Mouse (Mus musculus): ENCODE results near the gene Vmn1r3. TPM values are rescaled to one million over a fixed set of nuclear protein-coding genes. Genes with fewer than 3 reads are reported as not detected.
"Not testable (repeated sequence)": the region's sequence is repeated elsewhere in the genome, so short reads cannot be mapped to it uniquely, and the experiment has no call there.

The Vmn1r3 gene
- total RNA-seq (2021): not detected in 2 replicates
- long read RNA-seq, experiment 1: 0 reads
- long read RNA-seq, experiment 2: 0 reads

DNA sequence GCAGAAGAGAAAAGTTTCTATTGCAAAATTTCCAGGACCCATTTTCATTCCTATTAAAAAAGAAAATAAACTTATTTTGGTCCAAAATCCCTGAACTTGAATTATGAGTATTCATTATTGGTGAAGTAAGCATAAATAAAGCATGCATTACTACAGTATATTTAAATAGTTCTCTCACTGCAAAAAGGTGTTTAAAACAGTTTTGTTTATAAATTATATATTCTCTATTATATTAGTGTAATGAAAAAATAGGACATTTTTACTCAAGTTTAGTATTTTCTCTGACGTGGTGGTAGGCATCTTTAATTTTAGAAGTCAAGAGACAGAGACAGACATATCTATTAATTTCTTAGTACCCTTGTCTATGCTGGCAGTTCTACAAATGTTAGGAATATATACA is at the start of gene Vmn1r3:
Vmn1r3 (minus strand) TSS at position 101 of the 400 bp plus-strand sequence.
- DNase-seq: not testable (repeated sequence)

DNA sequence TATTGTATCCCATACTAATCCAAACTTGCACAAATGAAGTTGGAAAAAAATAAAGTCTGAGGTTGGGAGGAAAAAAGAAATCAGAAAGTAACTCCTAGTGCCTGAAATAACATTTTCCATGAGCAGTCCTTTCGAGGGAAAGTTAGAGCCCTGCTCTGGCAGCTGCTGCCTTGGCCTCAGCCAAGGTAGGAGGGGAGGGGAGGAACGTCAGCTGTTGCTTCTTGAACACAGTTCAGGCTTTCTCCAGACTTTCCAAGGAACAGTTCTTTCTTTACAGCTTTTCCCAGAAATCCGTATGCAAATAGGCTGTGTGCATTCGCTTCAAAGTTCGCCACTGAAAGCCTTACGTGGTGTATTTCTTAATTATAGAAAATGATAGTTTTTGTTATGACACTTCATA is 46.9 kb upstream of the Vmn1r3 start:
- peak; percentile 67 for DNase-seq

DNA sequence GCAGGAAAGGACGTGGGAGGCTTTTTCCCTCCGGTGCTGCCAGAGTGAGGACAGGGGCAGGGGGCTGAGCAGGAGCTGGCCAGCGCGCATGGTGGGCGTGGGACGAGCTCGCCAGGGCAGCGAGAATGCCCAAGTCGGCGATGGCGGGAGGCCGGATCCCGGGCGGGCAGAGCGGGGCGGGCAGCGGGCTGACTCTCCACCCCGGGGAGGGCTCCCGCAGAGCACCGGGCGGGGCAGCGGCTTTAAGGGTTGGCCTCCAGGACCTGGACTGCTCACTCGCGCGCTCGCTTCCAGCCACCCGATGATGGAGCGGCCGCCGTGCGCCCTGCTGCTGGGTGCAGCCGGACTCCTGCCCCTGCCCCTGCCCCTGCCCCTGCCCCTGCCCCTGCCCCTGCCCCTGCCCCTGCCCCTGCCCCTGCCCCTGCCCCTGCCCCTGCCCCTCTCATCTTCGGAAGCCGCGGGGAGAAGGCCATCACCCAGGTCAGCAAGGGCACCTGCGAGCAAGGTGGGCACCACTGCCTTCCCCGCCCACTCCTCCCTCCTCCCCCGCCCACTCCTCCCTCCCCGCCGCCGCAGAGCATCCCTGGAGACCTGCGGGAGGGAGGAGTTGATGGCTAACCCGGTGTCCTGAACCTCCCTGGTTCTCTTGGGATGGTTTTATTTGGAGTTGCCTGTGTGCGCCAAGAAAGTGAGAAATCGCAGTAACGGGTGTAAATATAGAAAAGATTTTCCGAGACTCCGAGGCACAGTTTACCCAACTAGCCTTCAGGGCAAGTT is 45.9 kb upstream of the Vmn1r3 start:
- DNase-seq: peak; percentile 87

DNA sequence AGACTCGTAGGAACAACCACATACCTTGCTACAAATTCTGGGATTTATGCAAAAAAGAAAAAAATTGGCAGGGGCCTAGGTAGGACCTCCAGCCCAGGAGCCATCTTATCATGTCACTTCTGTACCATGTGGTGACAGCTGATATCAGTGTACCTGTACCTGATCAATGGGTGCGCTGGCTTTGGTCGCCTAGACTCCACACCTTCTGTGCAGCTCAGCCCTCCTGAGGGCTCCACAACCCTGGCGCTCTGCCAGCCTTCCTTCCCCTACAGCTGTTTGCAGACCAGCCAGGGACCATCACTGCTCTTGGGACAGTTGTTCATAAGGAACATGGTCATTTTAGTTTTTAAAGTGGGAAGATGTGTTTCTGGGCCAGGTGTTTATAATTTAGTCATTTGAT is 44.4 kb upstream of the Vmn1r3 start:
- peak; percentile 48 for DNase-seq

DNA sequence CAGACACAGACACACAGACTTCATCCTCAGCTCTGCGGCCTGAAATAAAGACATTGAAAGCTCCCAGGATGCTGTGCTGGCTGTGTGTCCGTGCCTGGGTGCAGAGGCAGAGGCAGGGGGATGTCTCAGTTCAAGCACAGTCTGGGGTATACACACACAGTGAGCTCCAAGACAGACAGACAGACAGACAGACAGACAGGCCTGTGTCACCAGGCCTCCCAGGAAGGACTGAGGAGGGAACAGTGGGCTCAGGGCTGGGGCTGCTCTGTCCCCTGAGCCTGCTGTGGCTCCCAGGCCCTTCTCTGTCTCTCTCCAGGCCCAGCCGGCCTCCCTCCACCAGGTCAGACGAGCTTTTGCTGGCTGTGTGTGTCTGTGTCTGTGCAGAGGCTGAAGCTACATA is 43.3 kb upstream of the Vmn1r3 start:
- DNase-seq: no peak

DNA sequence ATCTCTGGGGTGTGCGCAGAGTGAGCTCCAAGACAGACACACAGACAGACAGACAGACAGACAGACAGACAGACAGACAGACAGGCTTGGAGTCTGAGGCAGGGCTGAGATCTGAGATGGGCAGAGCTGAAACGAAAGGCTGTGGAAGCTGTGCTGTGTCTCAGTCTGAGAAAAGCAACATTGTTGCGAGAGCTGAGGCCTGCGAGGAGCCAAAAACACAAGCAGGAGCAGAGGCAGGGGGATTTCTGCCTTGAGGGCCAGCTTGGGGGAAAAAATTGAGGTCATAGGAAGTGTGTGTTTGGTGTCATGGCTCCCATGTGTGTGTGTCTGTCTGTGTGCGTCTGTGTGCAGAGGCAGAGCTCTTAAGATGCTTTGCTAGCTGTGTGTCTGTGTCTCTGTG is 42.6 kb upstream of the Vmn1r3 start:
- DNase-seq: no peak

DNA sequence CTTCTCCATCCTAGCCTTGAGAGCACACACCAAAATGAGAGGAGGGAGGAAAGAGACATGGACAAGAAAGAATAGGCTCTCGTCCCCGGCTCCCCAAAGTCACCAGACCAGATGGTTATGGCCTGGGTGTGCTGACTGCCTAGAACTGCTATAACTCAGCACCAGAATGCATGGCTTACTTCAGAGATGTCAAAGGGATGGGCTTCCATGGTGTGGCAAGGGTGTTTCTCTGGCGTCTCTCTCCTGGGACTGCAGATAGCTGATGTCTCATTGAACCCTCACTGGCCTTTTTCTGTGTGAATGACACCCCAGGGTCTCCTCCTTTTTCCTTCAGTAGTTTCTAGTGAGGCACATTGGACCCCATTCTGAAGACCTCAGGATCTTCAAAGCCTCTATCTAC is 41.3 kb upstream of the Vmn1r3 start:
- no peak for DNase-seq

DNA sequence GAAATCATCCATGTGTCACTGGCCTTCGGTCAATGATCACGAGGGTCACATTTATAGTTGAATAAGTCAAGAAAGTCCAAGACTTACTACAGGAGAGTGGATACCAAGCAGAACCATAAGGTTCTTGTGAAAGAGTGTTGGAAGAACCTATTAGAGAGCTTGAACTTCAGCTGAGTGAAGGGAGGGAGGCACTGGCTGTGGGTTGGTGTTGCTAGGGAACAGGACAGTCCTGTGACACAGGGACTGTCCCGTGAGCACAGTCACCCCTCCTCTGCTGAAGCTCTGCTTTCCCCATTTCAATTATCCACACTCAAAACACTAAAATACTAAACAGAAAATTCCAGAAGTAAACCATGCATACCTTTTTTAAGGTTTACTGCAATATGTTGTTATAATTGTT is 40.3 kb upstream of the Vmn1r3 start:
- DNase-seq: not testable (repeated sequence)

DNA sequence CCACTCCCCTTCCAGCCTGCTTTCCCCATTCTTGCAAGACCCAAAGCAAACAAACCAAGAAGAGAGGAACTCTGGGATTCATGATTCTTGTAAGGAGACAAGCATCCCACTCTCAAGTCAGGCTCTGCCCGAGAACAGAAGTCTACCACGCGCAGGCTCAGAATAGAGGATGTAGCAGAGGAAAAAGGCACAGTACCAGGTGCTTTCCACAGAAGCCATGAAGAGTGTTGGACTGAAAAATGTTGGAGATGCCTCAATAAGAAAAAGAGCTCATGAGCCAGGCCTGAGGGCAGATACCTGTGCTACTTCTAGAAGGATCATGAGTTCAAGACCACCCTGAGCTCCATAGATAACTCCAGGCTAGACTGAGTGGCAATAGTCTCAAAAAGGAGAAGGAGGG is 39.7 kb upstream of the Vmn1r3 start:
- not testable (repeated sequence) for DNase-seq

DNA sequence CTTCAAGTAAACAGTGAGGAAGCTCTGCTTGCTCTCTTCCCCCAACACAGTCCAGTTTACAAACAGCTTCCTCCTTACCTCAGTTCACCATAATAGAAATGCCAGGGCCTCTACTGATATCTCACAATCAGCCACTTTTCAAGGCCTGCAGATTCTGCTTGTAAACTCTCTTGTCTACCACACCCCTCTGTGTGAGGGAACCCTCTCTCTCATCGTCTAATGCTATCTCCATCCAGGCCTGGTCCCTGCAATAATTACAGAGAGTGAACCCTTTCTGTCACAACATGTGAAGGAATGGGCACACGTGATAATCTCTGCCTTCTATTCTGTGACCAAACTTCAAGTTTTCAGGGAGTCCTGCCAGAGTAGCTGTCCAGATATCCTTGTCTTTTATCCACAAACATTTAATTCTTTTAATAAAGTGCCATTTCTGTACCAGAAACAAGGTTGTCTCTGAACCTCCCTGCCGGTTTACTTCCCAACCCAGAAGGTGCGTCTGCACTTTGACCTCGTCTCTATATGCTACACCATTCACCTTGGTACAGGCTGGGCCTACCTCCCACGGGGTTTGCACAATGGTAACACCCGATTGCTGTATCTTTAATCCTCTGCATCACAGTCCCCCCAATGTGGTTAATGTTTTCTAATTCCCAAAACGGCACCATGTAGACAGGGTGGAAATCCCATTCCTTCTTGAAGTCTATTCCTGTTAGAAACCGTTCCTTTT is 38.5 kb upstream of the Vmn1r3 start:
- DNase-seq: not testable (repeated sequence)

DNA sequence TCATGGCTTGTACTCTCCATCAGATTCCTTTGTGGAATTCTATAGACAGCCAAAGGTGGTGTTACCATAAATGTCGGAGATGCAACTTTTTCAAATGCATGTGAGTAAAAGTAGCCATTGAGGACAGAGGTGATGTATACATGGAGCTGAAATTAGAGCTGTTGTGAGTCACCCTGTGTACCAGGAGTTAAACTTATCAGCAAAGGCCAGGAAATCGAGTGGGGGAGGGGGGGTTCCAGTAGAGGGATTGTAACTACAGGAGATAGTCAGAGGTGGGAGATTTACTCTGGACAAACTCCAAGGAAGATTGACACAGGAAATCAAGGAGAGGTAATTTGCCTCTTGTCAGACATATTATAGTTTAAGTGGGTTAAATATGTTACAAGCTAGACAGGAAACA is 31.2 kb upstream of the Vmn1r3 start:
- not testable (repeated sequence) for DNase-seq

DNA sequence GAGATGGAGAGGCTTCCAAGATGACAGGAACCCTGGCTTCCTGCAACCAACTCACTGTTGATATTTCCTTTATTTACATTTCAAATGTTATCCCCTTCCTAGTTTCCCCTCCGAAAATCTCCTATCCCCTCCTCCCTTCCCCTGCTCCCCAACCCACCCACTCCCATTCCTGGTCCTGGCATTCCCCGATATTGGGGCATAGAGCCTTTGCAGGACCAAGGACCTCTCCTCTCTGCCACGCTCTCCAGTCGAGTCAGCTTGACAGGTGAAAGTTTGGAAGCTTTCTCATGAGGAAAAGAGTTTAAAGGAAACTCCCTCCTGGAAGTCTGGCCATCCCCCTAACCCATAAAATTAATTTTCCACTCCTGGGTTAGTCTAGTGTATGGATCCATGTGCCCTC is 28.2 kb upstream of the Vmn1r3 start:
- not testable (repeated sequence) for DNase-seq

DNA sequence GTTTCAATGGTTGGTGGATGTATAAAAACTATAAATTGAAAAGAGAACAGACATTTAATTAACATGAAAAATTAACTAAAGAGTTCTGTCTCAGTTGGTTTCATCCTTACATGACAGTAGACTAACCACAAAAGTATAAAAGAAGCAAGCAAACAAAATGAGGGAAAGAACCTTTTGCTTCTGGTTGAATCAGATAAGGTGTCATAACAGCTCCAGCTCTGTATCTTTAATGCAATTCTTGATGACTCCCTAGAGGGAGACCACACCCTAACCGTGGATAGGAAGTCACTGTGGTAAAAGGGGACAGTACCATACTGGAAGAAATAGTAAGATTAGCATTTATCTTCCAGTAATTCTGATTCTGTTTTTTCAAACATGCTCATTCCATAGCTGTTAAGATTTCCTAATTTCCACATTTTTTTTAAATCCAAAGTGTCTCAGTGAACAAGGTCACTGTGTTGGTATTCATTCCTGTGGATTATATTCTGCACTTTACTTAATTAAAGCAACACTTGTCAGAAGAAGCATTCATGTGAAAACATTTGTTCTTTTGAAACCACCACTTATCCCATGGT is 24.6 kb upstream of the Vmn1r3 start:
- DNase-seq: not testable (repeated sequence)

DNA sequence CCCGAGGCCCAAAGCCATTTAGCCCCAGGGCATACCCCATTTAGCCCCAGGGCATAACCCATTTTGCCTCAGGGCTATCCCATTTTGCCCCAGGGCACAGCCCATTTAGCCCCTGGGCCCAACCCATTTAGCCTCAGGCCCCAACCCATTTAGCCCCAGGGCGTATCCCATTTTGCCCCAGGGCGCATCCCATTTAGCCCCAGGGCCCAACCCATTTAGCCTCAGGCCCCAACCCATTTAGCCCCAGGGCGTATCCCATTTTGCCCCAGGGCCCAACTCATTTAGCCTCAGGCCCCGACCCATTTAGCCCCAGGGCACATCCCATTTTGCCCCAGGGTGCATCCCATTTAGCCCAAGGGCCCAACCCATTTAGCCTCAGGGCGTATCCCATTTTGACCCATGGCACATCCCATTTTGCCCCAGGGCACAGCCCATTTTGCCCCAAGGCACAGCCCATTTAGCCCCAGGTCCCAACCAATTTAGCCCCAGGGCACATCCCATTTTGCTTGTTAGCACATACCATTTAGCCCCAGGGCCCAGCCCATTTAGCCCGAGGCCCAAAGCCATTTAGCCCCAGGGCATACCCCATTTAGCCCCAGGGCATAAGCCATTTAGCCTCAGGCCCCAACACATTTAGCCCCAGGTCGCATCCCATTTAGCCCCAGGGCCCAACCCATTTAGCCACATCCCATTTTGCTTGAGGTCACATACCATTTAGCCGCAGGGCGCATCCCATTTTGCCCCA is 8.2 kb downstream of the Vmn1r3 start:
- DNase-seq: not testable (repeated sequence)

DNA sequence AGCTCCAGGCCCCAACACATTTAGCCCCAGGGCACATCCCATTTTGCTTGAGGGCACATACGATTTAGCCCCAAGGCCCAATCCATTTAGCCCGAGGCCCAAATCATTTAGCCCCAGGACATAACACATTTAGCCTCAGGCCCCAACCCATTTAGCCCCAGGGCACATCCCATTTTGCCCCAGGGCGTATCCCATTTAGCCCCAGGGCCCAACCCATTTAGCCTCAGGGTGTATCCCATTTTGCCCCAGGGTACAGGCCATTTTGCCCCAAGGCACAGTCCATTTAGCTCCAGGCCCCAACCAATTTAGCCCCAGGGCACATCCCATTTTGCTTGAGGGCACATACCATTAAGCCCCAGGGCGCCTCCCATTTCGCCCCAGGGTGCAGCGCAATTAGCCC is 9.0 kb downstream of the Vmn1r3 start:
- DNase-seq: not testable (repeated sequence)

DNA sequence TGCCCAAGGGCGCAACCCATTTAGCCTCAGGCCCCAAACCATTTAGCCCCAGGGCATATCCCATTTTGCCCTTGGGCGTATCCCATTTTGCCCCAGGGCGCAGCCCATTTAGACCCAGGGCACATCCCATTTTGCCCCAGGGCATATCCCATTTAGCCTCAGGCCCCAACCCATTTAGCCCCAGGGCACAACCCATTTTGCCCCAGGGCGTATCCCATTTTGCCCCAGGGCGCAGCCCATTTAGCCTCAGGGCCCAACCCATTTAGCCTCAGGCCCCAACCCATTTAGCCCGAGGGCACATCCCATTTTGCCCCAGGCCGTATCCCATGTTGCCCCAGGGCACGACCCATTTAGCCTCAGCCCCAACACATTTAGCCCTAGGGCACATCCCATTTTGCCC is 9.4 kb downstream of the Vmn1r3 start:
- not testable (repeated sequence) for DNase-seq

DNA sequence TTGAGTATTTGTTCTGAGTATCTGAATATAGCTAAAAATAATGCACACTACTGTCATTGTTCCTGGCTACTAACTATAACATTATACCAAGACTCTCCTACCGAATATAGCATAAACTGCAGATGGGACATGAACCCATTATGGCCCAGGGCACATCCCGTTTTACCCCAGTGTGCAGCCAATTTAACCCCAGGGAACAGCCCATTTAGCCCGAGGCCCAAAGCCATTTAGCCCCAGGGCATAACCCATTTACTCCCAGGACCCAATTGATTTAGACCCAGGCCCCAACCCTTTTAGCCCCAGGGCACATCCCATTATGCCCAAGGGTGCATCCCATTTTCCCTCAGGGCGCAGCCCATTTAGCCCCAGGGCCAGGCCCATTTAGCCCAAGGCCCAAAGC is 10.6 kb downstream of the Vmn1r3 start:
- DNase-seq: not testable (repeated sequence)

DNA sequence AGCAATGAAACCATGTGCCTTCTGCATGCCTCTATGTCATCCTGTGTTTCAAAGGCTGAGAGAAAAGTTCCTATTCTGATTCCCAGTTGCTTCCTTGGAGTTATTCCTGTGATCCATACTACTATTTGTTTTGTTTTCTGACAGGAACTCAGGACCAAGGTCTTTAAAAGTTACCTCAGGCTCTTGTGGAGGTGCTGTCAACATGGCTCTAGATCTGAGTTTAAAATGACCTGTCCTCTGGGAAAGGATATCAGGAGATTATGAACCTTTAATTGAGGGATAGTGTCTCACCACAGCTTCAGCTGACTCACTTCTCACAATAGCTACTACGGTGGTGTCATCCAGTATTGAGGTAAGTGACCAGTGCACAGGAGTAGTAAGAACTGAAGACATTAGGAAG is 18.1 kb downstream of the Vmn1r3 start, which contains the start of gene Vmn1r2:
Vmn1r2 (plus strand) TSS at position 301 of the 400 bp plus-strand sequence.
- not testable (repeated sequence) for DNase-seq

DNA sequence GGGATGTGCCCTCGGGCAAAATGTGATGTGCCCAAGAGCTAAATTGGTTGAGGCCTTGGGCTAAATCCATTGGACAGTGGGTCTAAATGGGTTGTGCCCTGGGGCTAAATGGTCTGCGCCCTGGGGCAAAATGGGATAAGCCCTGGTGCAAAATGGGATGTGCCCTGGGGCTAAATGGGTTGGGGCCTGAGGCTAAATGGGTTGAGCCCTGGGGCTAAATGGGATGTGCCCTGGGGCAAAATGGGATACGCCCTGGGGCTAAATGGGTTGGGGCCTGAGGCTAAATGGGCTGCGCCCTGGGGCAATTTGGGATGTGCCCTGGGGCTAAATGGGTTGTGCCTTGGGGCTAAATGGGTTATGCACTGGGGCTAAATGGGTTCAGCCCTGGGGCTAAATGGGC is 20.1 kb downstream of the Vmn1r3 start:
- DNase-seq: peak; percentile 23

DNA sequence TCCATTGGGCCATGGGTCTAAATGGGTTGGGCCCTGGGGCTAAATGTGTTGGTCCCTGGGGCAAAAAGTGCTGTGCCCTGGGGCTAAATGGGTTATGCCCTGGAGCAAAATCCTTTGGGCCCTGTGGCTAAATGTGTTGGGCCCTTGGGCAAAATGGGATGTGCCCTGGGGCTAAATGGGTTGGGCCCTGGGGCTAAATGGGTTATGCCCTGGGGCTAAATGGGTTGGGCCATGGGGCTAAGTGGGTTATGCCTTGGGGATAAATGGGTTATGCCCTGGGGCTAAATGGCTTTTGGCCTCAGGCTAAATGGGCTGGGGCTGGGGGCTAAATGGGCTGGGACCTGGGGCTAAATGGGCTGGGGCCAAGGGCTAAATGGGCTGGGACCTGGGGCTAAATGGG is 20.7 kb downstream of the Vmn1r3 start:
- DNase-seq: peak; percentile 3

DNA sequence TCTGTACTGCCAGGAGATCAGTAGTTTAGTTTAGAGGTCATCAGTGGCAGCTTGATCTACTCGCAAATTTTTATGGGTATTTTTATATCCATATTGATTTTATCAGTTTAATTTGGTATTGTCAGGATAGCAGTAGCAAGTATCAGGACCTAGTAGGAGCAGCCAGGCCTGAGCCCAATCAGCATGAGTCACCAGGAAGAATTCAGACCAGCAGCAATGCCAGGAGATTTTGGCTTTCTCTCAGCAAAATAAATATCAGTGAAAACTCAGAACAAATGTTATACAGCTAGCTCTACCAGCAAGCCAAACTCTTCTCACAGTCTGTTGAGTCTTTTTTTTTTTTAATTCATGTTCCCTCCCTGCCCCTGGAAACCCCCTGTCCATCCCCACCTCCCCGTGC is 31.8 kb downstream of the Vmn1r3 start:
- peak; percentile 10 for DNase-seq

DNA sequence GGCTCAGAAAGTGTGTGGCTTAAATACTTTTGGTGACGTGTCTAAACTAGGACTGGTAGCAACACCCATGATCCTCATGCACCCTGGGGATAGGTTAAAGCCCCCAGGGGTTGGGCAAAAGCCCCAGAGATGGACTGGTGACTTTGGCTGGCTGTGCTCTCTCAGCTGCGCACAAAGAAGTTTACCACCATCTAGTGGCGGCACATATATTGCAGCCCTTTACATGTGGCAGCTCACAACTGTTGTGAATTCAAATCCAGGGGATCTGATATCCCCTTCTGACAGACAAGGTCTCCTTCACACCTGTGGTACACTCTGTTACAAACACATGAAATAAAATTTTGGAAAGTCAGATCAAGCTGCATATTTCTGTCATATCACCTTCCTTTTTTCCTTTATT is 37.2 kb downstream of the Vmn1r3 start:
- DNase-seq: not testable (repeated sequence)

Data from adrenal gland, postnatal 14 days (tissue).